Mouse (Mus musculus) c-Kit-positive CD71-positive TER-119-negative erythroid progenitor cells, embryonic 14.5 days (primary cell): Measurements from ENCODE around the gene Sgf29.
"Not testable (repeated sequence)": the region's sequence is repeated elsewhere in the genome, so short reads cannot be mapped to it uniquely, and the experiment has no call there.

ENCODE experiments used
- DNase-seq: peaks from one replicate; pipeline ENCODE4 v3.0.0-alpha.2; 2013; ENCODE audit warnings: low read depth

Sgf29 gene

GRCm38 (mm10) chr7:126688156-126688555 is 39.0 kb downstream of the Sgf29 start:
- DNase-seq = not testable (repeated sequence)

- no peak for DNase-seq
Measured at GRCm38 (mm10) chr7:126689021-126689420, 39.9 kb downstream of the Sgf29 start.

- DNase-seq = no peak
Measured at GRCm38 (mm10) chr7:126690737-126691136, 41.6 kb downstream of the Sgf29 start.

GRCm38 (mm10) chr7:126691676-126692075 is 42.6 kb downstream of the Sgf29 start:
- no peak for DNase-seq

GRCm38 (mm10) chr7:126692426-126692825 is 43.3 kb downstream of the Sgf29 start:
- no peak for DNase-seq

GRCm38 (mm10) chr7:126693256-126693655 is 44.1 kb downstream of the Sgf29 start:
- DNase-seq = peak; percentile 85

- no peak for DNase-seq
Measured at GRCm38 (mm10) chr7:126693781-126694180, 44.7 kb downstream of the Sgf29 start.

- no peak for DNase-seq
Measured at GRCm38 (mm10) chr7:126694441-126695051, 45.4 kb downstream of the Sgf29 start.

GRCm38 (mm10) chr7:126695210-126695611 is 46.1 kb downstream of the Sgf29 start, which contains the start of gene Bola2:
TSS of gene Bola2 (plus strand) at chr7:126695401.
- DNase-seq = peak; percentile 68

GRCm38 (mm10) chr7:126695631-126696207 is 46.6 kb downstream of the Sgf29 start, which contains the start of gene Slx1b:
TSS of gene Slx1b (minus strand) at chr7:126695784.
- DNase-seq = peak; percentile 95

GRCm38 (mm10) chr7:126696303-126696702 is 47.2 kb downstream of the Sgf29 start:
- DNase-seq = no peak

- no peak for DNase-seq
Measured at GRCm38 (mm10) chr7:126696886-126697285, 47.8 kb downstream of the Sgf29 start.

- no peak for DNase-seq
Measured at GRCm38 (mm10) chr7:126697838-126698237, 48.7 kb downstream of the Sgf29 start.

GRCm38 (mm10) chr7:126700063-126701015 is 51.2 kb downstream of the Sgf29 start:
- DNase-seq = no peak

GRCm38 (mm10) chr7:126701070-126701469 is 52.0 kb downstream of the Sgf29 start:
- DNase-seq = peak; percentile 91

GRCm38 (mm10) chr7:126701559-126702357 is 52.6 kb downstream of the Sgf29 start:
- no peak for DNase-seq

- no peak for DNase-seq
Measured at GRCm38 (mm10) chr7:126702358-126702757, 53.2 kb downstream of the Sgf29 start.

GRCm38 (mm10) chr7:126702861-126703756 is 54.0 kb downstream of the Sgf29 start:
- DNase-seq = no peak

- DNase-seq = no peak
Measured at GRCm38 (mm10) chr7:126703757-126704077, 54.6 kb downstream of the Sgf29 start.

GRCm38 (mm10) chr7:126704121-126704980 is 55.2 kb downstream of the Sgf29 start:
- DNase-seq = peak; percentile 57
